27 mouse cellular contexts compared by ENCODE assay signal in genomic region chr16:9618206-9618605, GRCm38 (mm10).
DNase-seq lines count a peak whose midpoint lies in the region; ATAC-seq lines count a peak whose summit lies in the region.
"Had no signal": no experiment of that assay in that cellular context is flagged by ENCODE, and none has a peak within 500 bp of the region (broad histone marks: within the 10 kb centered on the region; RNA-seq: fewer than 3 reads in every experiment).

No protein-coding gene starts in this region.

- no peak overlapping the region for H3K27ac ChIP-seq in forebrain, embryonic 14.5 days (ENCODE audit: low read depth, low read length)
- H3K27ac ChIP-seq in forebrain, embryonic 12.5 days: no peak overlapping the region
- H3K27ac ChIP-seq in hindbrain, embryonic 12.5 days: no peak overlapping the region
- no peak overlapping the region for H3K27ac ChIP-seq in hindbrain, embryonic 10.5 days
- H3K27ac ChIP-seq: embryonic facial prominence, embryonic 10.5 days; embryonic facial prominence, embryonic 13.5 days; heart, embryonic 15.5 days had no signal

- H3K4me1 ChIP-seq in forebrain, embryonic 14.5 days (ENCODE audit: control insufficient read depth, insufficient read depth, low read length): no peaks in the 10 kb centered on the region
- no peaks in the 10 kb centered on the region for H3K4me1 ChIP-seq in forebrain, embryonic 12.5 days
- no peaks in the 10 kb centered on the region for H3K4me1 ChIP-seq in hindbrain, embryonic 12.5 days
- no peaks in the 10 kb centered on the region for H3K4me1 ChIP-seq in hindbrain, embryonic 10.5 days (replicated peaks)
- H3K4me1 ChIP-seq: embryonic facial prominence, embryonic 10.5 days; embryonic facial prominence, embryonic 13.5 days; heart, embryonic 12.5 days; heart, embryonic 15.5 days had no signal

- no peaks in the 10 kb centered on the region for H3K27me3 ChIP-seq in forebrain, embryonic 14.5 days (replicated peaks; ENCODE audit: control insufficient read depth, insufficient read depth, low read length)
- no peaks in the 10 kb centered on the region for H3K27me3 ChIP-seq in forebrain, embryonic 12.5 days
- H3K27me3 ChIP-seq in hindbrain, embryonic 12.5 days: no peaks in the 10 kb centered on the region
- H3K27me3 ChIP-seq in hindbrain, embryonic 10.5 days (ENCODE audit: insufficient read depth, poor library complexity, severe bottlenecking): no peaks in the 10 kb centered on the region
- H3K27me3 ChIP-seq: embryonic facial prominence, embryonic 13.5 days; heart, embryonic 12.5 days; heart, embryonic 15.5 days had no signal

- DNase-seq in forebrain, embryonic 14.5 days (ENCODE audit: low spot score): peak; percentile 29
- DNase-seq in hindbrain, embryonic 10.5 days (ENCODE audit: low spot score): no peak
- peak; percentile 0 to 1 for DNase-seq in layer of hippocampus, adult 8-10 months (ENCODE audit: low spot score in 2 of 2)
- DNase-seq in layer of hippocampus, postnatal 10 days (ENCODE audit: low spot score in 2 of 2): no peak
- peak; percentile 47 for DNase-seq in R1 (ENCODE audit: low read depth, low spot score)
- DNase-seq: adrenal gland, adult 2 months; adrenal gland, postnatal 14 days; cerebellum, adult 11-12 months; cerebellum, adult 8-10 months; cerebellum, postnatal 10 days; cerebellum, postnatal 36 days; embryo, embryonic 11 days; gastrocnemius, postnatal 25 days; heart, adult 18-20 months; heart, postnatal 10 days; heart, postnatal 36 days had no signal

- no peaks in the 10 kb centered on the region for H3K9me3 ChIP-seq in forebrain, embryonic 14.5 days (replicated peaks; ENCODE audit: control insufficient read depth, low read length)
- H3K9me3 ChIP-seq in forebrain, embryonic 12.5 days: no peaks in the 10 kb centered on the region
- no peaks in the 10 kb centered on the region for H3K9me3 ChIP-seq in hindbrain, embryonic 12.5 days (replicated peaks)
- no peaks in the 10 kb centered on the region for H3K9me3 ChIP-seq in hindbrain, embryonic 10.5 days
- H3K9me3 ChIP-seq: embryonic facial prominence, embryonic 10.5 days; embryonic facial prominence, embryonic 13.5 days; heart, embryonic 12.5 days; heart, embryonic 15.5 days had no signal

- no peak overlapping the region for H3K4me3 ChIP-seq in forebrain, embryonic 14.5 days (ENCODE audit: low read depth, low read length)
- H3K4me3 ChIP-seq in forebrain, embryonic 12.5 days (replicated peaks): no peak overlapping the region
- no peak overlapping the region for H3K4me3 ChIP-seq in hindbrain, embryonic 12.5 days
- H3K4me3 ChIP-seq in hindbrain, embryonic 10.5 days: no peak overlapping the region
- H3K4me3 ChIP-seq: embryonic facial prominence, embryonic 10.5 days; embryonic facial prominence, embryonic 13.5 days; erythroblast, embryonic 14.5 days; heart, embryonic 12.5 days; heart, embryonic 15.5 days had no signal

- no peaks in the 10 kb centered on the region for H3K36me3 ChIP-seq in forebrain, embryonic 14.5 days (ENCODE audit: control insufficient read depth, insufficient read depth, low read length)
- H3K36me3 ChIP-seq in forebrain, embryonic 12.5 days (replicated peaks): no peaks in the 10 kb centered on the region
- no peaks in the 10 kb centered on the region for H3K36me3 ChIP-seq in hindbrain, embryonic 12.5 days
- H3K36me3 ChIP-seq in hindbrain, embryonic 10.5 days: no peaks in the 10 kb centered on the region
- H3K36me3 ChIP-seq: embryonic facial prominence, embryonic 10.5 days; embryonic facial prominence, embryonic 13.5 days; heart, embryonic 12.5 days; heart, embryonic 15.5 days had no signal

- H3K9ac ChIP-seq in forebrain, embryonic 14.5 days (ENCODE audit: low read length): no peak overlapping the region
- no peak overlapping the region for H3K9ac ChIP-seq in forebrain, embryonic 12.5 days
- peak overlapping the region; percentile 23; the same call in 1 of the 2 replicates for H3K9ac ChIP-seq in hindbrain, embryonic 12.5 days
- H3K9ac ChIP-seq: embryonic facial prominence, embryonic 13.5 days; heart, embryonic 12.5 days; heart, embryonic 15.5 days had no signal

- ATAC-seq in forebrain, embryonic 14.5 days: no peak
- ATAC-seq in forebrain, embryonic 12.5 days (ENCODE audit: low FRiP score): no peak
- no peak for ATAC-seq in hindbrain, embryonic 12.5 days (ENCODE audit: low FRiP score)
- ATAC-seq in megakaryocyte-erythroid progenitor cell, adult 5-6 weeks (replicated peaks; ENCODE audit: low FRiP score, low TSS enrichment, poor library complexity, severe bottlenecking): no peak
- ATAC-seq: hindbrain, embryonic 16.5 days; inflammation-experienced regulatory T-cells, adult 6 months; intestine, embryonic 16.5 days had no signal

- no peak overlapping the region for H3K4me2 ChIP-seq in forebrain, embryonic 14.5 days (ENCODE audit: low read length)
- H3K4me2 ChIP-seq in forebrain, embryonic 12.5 days: no peak overlapping the region
- no peak overlapping the region for H3K4me2 ChIP-seq in hindbrain, embryonic 12.5 days (replicated peaks)
- H3K4me2 ChIP-seq: embryonic facial prominence, embryonic 13.5 days; heart, embryonic 12.5 days; heart, embryonic 15.5 days had no signal

- WGBS in forebrain, embryonic 14.5 days: 44% methylated on average over 2 of the region's 2 CpGs
- whole genome bisulfite sequencing in forebrain, embryonic 12.5 days: 54% methylated on average over 2 of the region's 2 CpGs
- 58% methylated on average over 2 of the region's 2 CpGs for WGBS in hindbrain, embryonic 12.5 days
- 74% methylated on average over 2 of the region's 2 CpGs for WGBS in hindbrain, embryonic 10.5 days

Comparison
In these comparisons a context has a peak if more than half of its experiments do, and no peak if none do; other contexts are left out.
1. DNase-seq: peak in forebrain, embryonic 14.5 days (single experiment), layer of hippocampus, adult 8-10 months (2 of 2) and R1 (single experiment); none in hindbrain, embryonic 10.5 days (single experiment) and layer of hippocampus, postnatal 10 days (0 of 2).